Mouse (Mus musculus): ENCODE measurements at regions not wholly inside any gene's neighbourhood (a gene's known extent, or its start where the extent isn't known, plus 50 kb on each side); places are given as distances from the start of the nearest gene placed in this dataset.
A peak's percentile ranks its signal among the peaks of the same experiment; 100 is the strongest.

GRCm38 (mm10) chr13:6395562-6396223, 152.3 kb upstream of the Pitrm1 start:
- DNase-seq (ENCODE audit: low read depth), result no peak

GRCm38 (mm10) chr13:6397648-6398047, 150.3 kb upstream of the Pitrm1 start:
- no peak for DNase-seq (ENCODE audit: low read depth)

DNA sequence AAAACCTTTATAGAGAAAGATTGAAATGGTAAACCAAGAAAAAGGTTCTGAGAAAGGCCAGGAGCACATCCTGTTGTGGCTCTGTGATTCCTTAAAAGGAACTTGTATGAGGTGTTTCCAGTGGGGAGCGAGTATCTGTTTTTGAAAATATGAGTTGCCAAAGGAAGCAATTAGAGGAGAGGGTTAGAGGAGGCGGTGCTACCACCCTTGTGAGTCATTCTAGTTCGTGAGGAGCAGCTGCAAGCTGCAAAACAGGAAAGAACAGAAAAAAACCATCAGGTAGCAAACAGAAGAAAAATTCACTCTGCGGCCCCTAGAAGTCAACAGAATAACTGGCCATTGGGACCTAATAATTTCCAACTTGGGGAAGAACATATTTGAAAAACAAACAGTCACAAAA, 116.1 kb upstream of the Pitrm1 start:
- no peak for DNase-seq (ENCODE audit: low read depth)

DNA sequence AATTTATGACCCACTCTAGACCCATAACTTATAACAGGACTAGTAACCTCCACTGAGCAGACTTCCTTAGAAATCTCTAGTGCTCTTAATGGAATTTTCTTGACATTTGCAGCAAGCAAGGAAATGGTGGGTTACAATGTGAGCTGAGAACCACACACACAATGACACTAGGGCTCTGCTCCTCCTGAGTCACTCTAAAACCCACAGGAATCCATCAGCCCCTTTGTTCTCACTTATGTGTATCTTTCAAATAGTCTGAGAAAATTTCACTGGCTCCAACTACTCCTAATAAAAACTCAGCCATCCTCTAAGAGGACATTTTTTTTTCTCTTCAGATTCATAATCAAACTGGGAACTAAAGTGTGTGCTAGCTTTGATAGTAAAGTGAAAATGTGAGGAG, 101.0 kb upstream of the Pitrm1 start:
- no peak for DNase-seq (ENCODE audit: low read depth)

DNA sequence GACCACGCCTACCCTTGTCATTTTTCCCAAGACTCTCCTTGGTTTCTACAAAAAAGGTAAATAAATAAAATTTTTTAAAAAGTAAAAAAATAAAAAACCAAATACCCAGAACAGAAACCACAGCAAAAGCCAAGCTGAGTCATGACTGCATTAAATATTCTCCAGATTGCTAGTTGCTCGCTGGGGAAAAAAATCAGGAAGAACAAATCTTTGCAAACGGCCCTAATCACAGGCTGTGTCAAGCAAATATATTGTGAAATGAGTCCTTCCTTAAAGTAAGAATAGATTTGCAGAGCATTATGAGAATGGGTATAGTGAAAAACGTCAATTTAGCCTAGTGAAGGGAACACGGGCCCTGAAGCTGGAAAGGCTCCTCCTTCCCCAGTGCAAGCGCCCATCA, 86.6 kb upstream of the Pitrm1 start:
- no peak for DNase-seq (ENCODE audit: low read depth)

DNA sequence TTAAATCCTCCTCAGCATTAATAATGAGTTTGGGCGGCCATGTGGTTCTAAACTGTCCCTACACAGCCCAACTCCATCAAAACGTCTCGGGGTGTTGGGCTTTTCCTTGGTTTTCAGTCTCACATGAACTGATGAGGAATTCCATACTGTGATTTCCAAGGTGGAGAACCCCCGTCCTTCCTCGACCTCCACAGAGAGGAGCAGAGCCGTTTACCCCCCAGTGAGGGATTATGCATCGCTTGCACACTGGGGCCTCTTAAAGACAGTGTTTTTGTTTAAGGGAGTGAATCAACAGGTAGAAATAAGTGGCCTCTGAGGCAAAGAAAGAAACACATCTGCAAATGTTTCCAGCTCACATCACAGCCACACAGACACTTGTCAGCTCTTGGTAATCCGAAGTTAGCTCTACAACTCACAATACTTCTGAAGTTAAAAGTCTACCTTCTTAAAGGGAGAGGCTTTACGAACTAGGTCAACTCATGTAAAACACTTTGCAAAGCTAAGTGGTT, 82.0 kb upstream of the Pitrm1 start:
- no peak for DNase-seq (ENCODE audit: low read depth)

DNA sequence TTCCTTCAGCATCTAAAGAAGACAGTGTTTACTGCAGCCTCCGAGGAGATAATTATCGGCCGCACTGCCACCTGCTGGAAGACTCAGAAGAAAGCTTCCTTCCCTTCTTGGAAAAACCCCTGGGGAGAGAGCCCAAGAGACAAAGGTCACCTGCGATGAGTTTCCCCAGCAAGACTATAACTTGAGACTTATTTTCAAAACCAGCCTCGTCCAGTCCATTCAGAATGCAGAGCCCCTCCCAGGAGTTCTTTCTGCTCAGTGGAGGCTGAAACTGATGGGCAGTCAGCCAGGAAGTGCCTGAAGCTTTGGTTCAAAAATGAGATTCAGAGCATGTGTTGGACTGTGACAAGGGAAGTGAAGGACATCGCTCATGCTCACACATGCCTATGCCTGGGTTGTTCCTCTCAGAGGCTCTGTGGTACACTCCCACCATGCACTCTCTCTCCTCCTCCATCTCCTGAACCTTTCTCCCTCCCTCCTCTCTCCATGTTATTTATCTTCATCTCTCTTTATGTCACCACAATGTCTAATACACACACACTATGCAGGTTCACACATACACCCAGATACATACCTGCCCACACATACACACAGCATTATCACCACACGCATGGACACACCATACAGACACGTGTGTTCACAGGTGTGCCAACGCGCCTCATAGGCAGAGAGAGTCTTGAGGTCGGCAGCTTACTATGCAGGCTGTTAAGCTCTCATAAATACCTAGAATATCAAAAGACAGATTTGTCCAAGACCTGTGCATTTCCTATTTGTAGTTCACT, 78.3 kb upstream of the Pitrm1 start:
- no peak for DNase-seq (ENCODE audit: low read depth)

DNA sequence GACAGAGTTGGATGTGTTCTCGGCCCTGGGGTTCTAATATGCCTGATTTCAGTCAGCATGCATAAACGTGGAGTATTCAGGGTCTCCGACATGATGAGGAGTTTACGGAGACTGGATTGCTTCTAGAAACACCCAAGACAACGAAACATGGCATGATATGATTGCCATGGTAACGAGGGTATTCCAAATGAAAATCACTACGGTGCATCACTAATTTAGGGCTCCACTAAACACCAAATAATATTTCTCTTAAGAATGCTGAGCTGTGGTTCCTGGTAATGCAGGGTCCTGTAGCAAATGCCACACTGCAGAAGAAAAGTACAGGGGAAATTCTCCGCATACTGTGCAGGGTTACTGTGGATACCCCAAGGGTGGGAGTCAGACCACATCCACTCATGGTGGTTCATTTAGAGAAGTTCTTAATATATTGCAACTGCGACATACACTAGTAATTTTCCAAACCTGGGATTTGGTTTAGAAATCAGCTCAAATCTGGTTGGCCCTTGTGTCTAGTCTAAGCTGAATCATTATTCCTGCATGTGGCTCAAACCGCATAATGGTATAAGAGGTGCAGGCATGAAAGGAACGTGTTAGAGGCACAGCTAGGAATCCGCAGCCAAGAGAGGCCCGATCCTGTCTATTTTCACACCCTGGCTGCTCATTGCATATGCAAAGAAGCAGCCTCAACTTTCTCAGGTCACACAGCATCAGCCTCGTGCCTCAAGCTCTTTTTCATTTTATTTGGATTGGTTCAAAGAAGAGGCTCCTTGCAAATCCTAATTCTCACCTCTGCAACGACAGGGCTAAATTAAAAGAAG, 77.5 kb upstream of the Pitrm1 start:
- no peak for DNase-seq (ENCODE audit: low read depth)

DNA sequence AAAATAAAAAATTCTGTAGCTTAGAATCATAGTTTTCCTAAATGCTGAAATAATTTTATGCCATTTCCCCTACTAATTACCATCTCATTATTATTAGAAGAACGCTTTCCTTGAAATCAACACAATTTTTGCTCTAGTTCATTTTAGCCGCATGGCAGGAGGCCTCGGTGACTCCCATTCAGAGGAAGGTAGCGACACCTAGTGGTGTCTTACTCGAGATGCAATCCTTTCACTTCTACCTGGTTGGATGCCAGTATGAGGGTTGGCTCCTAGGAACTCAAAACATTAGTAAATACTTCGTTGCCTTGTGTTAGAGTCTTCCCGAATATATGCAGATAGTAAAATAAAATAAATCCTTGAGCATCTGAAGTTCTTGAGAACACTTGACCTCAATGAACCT, 76.3 kb upstream of the Pitrm1 start:
- DNase-seq (ENCODE audit: low read depth), result peak; percentile 30

DNA sequence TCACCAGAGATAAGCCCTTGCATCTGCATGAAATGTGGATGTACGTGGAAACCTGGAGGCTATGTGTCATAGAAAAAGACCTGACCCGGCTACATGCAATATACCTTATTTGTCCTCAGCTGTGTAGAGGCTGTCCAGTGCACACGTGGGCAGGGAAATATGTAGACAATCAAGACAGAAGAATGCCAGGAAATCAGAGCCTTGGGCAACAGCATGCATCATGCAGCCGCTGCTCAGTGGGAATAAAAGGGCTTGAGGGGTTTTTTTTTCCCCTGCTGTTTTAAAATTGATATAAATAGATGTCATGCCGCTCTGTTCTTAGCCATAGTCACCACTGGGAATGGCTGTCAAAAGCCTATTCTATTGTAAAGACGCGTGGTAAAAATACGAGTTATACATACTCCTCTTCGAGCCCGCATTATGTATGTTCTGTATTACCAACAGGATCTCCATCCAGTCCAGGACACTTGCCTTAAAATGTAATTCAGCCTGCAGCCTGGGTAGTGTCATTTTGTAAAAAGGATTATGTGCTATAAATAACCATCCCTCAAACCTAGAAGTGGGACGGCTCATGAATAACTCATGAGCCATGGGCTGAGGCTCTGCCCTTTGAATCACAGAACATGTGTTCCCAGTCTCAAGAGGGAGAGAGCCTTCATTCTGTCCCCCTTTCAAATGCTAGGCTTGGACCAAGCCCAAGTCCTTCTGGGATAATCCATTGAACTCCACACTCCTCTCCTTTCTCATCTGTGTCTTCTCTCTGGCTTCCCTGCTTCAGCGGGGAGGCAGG, 74.4 kb upstream of the Pitrm1 start:
- no peak for DNase-seq (ENCODE audit: low read depth)

GRCm38 (mm10) chr13:6479667-6480066, 68.3 kb upstream of the Pitrm1 start:
- DNase-seq (ENCODE audit: low read depth), result no peak

DNA sequence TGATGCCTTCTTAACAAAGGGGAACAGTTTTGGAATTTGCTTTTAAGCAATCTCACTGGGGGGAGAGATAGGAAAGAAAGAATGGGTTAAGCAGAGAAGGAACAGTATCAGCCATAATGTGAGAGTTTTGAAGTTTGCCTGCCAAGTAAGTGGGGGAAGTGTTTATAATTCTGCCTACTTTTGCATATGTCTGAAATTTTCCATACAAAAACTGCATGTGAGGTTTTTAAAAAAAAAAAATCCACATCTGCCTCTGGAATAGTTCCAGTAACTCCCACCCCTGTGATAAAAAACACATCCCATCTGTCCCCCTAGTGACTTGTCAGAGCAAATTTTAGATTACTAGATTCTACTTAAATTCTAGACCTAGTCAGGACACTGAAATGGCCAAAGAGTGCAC, 63.5 kb upstream of the Pitrm1 start:
- no peak for DNase-seq (ENCODE audit: low read depth)

- DNase-seq (ENCODE audit: low read depth), result no peak
These were observed 60.1 kb upstream of the Pitrm1 start for GRCm38 (mm10) chr13:6487837-6488236.

- DNase-seq (ENCODE audit: low read depth), result no peak
These were observed 54.9 kb upstream of the Pitrm1 start for GRCm38 (mm10) chr13:6492916-6493619.
